Mouse (Mus musculus) thymus, postnatal 4 days (tissue): ENCODE measurements around the gene Prpmp5.
"Not testable (repeated sequence)": the region's sequence is repeated elsewhere in the genome, so short reads cannot be mapped to it uniquely, and the experiment has no call there.

Source experiments
- DNase-seq: peaks from one replicate; pipeline ENCODE4 v3.0.0; 2021

Prpmp5 gene

DNA sequence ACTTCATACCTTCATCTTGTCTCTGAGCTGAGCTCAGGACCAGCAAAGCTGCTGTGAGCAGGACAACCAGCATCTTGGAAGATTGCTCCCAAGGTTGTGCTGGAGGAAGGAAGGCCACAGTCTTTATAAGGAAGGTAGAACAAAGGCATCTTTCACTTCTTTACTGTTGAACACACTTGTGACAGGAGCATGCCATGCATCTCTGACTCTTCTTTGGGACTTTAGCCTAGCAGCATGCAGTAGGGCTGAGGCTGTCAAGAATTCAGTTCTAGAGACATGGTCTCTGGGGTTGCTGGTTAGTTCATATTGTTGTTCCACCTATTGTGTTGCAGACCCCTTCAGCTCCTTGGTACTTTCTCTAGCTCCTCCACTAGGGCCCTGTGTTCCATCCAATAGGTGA is at the start of gene Prpmp5:
TSS of gene Prpmp5 (minus strand) at position 101 of the 400 bp plus-strand sequence.
- DNase-seq = not testable (repeated sequence)

DNA sequence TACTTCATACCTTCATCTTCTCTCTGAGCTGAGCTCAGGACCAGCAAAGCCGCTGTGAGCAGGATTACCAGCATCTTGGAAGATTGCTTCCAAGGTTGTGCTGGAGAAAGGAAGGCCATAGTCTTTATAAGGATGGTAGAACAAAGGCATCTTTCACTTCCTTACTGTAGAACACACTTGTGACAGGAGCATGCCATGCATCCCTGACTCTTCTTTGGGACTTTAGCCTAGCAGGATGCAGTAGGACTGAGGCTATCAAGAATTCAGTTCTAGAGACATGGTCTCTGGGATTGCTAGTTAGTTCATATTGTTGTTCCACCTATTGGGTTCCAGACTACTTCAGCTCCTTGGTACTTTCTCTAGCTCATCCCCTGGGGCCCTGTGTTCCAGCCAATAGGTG is 49.5 kb upstream of the Prpmp5 start, which contains the start of gene Gm8882:
TSS of gene Gm8882 (minus strand) at position 101 of the 400 bp plus-strand sequence.
- not testable (repeated sequence) for DNase-seq
